Mouse (Mus musculus): ENCODE results near the gene Smarcal1. TPM values are rescaled to one million over a fixed set of nuclear protein-coding genes. Genes with fewer than 3 reads are reported as not detected.

The Smarcal1 gene
- 48.9 to 59.8 TPM (median 54.9 TPM) in 4 replicates for total RNA-seq (2023; ENCODE audit: inconsistent age)

GRCm38 (mm10) chr1:72582947-72583731 is at the start of gene Smarcal1:
TSS of gene Smarcal1 (plus strand) at chr1:72583251.

GRCm38 (mm10) chr1:72536611-72537351 is 46.3 kb upstream of the Smarcal1 start, which contains the start of gene March4:
TSS of gene March4 (minus strand) at chr1:72536930.

Other genes with a start within 250 kb of the Smarcal1 start
- gene March4, start 46.3 kb upstream of the Smarcal1 start, total RNA-seq (2023; ENCODE audit: inconsistent age) = 0.12 to 0.26 TPM (median 0.13 TPM) in 3 of 4 replicates, not detected in the other
- gene Ankar, start 117.3 kb downstream of the Smarcal1 start, total RNA-seq (2023; ENCODE audit: inconsistent age) = not detected in 4 replicates
- gene Rpl37a, start 128.0 kb downstream of the Smarcal1 start, total RNA-seq (2023; ENCODE audit: inconsistent age) = 2,766 to 3,203 TPM (median 2,865 TPM) in 4 replicates
- gene Igfbp2, start 241.3 kb downstream of the Smarcal1 start, total RNA-seq (2023; ENCODE audit: inconsistent age) = not detected in 4 replicates